Mouse (Mus musculus) testis, adult 2 months (tissue): ENCODE data around the gene Aldh3b3.

Source experiments
- CTCF ChIP-seq: fragments of 200-500 bp; IDR thresholded peaks from 2 replicates; pipeline ENCODE4 v1.5.1; 2012; ENCODE audit warnings: low read depth, mild to moderate bottlenecking, inconsistent platforms, low read length, moderate library complexity; ENCODE audit not compliant: control insufficient read depth, insufficient read depth, insufficient replicate concordance
- POLR2A ChIP-seq: fragments of 200-500 bp; IDR thresholded peaks from 2 replicates; pipeline ENCODE4 v1.6.1; 2012; ENCODE audit warnings: low read depth, mild to moderate bottlenecking, inconsistent platforms, low read length, moderate library complexity; ENCODE audit not compliant: control insufficient read depth

- TF ChIP-seq CTCF: no peak
- no peak for TF ChIP-seq POLR2A
Measured at GRCm38 (mm10) chr19:3996747-3997146, 38.3 kb downstream of the Aldh3b3 start.
